25 mouse cellular contexts compared by ENCODE assay signal in the genomic region with DNA sequence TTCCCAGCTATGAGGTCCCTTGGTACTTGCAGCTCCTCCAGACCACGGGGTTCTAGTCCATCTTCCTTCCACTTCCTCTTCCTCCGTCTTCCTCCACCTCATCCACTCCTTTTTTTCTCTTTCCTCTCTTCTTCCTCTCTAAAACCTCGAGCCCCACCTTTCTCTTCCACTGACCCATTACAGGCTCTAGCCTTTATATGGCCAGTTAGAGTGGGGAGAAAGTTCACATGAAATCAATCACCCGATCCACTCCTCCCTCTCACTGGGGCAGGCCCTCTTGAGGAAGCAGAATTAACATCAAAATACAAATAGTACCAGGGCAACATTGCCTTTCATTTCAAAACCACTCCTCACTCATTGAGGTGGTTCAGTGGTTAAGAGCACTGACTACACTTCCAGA. TPM values are rescaled to one million over a fixed set of nuclear protein-coding genes. Genes with fewer than 3 reads are reported as not detected.
"Had no signal": no experiment of that assay in that cellular context is flagged by ENCODE, and none has a peak within 500 bp of the region (broad histone marks: within the 10 kb centered on the region; RNA-seq: fewer than 3 reads in every experiment).

No protein-coding gene starts in this region.

- H3K27ac ChIP-seq: lung, embryonic 15.5 days; macrophage; midbrain, embryonic 10.5 days; midbrain, embryonic 12.5 days; neural tube, embryonic 13.5 days; neural tube, embryonic 15.5 days; stomach, embryonic 15.5 days; stomach, postnatal 0 days had no signal

- H3K27me3 ChIP-seq: lung, embryonic 15.5 days; neural tube, embryonic 15.5 days; stomach, embryonic 15.5 days had no signal

- H3K4me3 ChIP-seq: lung, embryonic 15.5 days; megakaryocyte, embryonic 14.5 days; midbrain, embryonic 10.5 days; midbrain, embryonic 12.5 days; myocyte; neural tube, embryonic 13.5 days; neural tube, embryonic 15.5 days; stomach, embryonic 15.5 days had no signal

- H3K9me3 ChIP-seq: lung, embryonic 15.5 days; midbrain, embryonic 10.5 days; midbrain, embryonic 12.5 days; neural tube, embryonic 13.5 days; neural tube, embryonic 15.5 days; stomach, embryonic 15.5 days had no signal

- H3K36me3 ChIP-seq: lung, embryonic 15.5 days; midbrain, embryonic 10.5 days; midbrain, embryonic 12.5 days; neural tube, embryonic 13.5 days; neural tube, embryonic 15.5 days; stomach, embryonic 15.5 days had no signal

- DNase-seq: liver, postnatal 0 days; lung, adult 2 months; lung, postnatal 14 days; lung, postnatal 36 days; midbrain, embryonic 14.5 days; retina, postnatal 1 day; right cerebral cortex, adult 18-20 months; right cerebral cortex, postnatal 25 days; right cerebral cortex, postnatal 4 days; spleen, adult 18-20 months; thymus, adult 2 months; thymus, postnatal 25 days; thymus, postnatal 4 days had no signal

- H3K4me2 ChIP-seq: lung, embryonic 15.5 days; midbrain, embryonic 12.5 days; neural tube, embryonic 13.5 days; neural tube, embryonic 15.5 days; stomach, embryonic 15.5 days had no signal

- H3K4me1 ChIP-seq: lung, embryonic 15.5 days; megakaryocyte, embryonic 14.5 days; midbrain, embryonic 10.5 days; midbrain, embryonic 12.5 days; neural tube, embryonic 13.5 days; neural tube, embryonic 15.5 days had no signal

- ATAC-seq: liver, postnatal 0 days; lung, postnatal 0 days; midbrain, embryonic 16.5 days had no signal

- H3K9ac ChIP-seq: liver, postnatal 0 days; lung, embryonic 15.5 days; midbrain, embryonic 12.5 days; neural tube, embryonic 13.5 days; neural tube, embryonic 15.5 days; stomach, embryonic 15.5 days had no signal

RNA-seq across cellular contexts. Expression of a gene that starts 9.9 kb away (rescaled TPM):
- polyA plus RNA-seq: liver, postnatal 0 days had no signal
